Mouse (Mus musculus) myocyte (in vitro differentiated cells): ENCODE measurements around the gene Smarce1.

ENCODE experiments used
- E2F4 ChIP-seq: IDR thresholded peaks from one replicate; pipeline ENCODE4 v1.6.1; 2011; ENCODE audit warnings: mild to moderate bottlenecking, control low read depth, moderate library complexity; ENCODE audit not compliant: insufficient read depth
- POLR2A ChIP-seq: IDR thresholded peaks from one replicate; pipeline ENCODE4 v1.6.1; 2011; ENCODE audit warnings: low read depth, mild to moderate bottlenecking, control low read depth, moderate library complexity; ENCODE audit not compliant: insufficient read length
- USF1 ChIP-seq: IDR thresholded peaks from one replicate; pipeline ENCODE4 v1.6.1; 2011; ENCODE audit warnings: low read depth, mild to moderate bottlenecking, control low read depth, moderate library complexity

GRCm38 (mm10) chr11:99229641-99230260, 1.1 kb downstream of the Smarce1 start:
- TF ChIP-seq POLR2A = no peak
- no peak for TF ChIP-seq E2F4
- no peak for TF ChIP-seq USF1
